Mouse (Mus musculus) cerebellum, adult 11-12 months (tissue): Measurements from ENCODE around the gene Tbl1xr1.

Experiments used
- DNase-seq: peaks from one replicate; pipeline ENCODE4 v3.0.0; 2022

Tbl1xr1 gene

DNA sequence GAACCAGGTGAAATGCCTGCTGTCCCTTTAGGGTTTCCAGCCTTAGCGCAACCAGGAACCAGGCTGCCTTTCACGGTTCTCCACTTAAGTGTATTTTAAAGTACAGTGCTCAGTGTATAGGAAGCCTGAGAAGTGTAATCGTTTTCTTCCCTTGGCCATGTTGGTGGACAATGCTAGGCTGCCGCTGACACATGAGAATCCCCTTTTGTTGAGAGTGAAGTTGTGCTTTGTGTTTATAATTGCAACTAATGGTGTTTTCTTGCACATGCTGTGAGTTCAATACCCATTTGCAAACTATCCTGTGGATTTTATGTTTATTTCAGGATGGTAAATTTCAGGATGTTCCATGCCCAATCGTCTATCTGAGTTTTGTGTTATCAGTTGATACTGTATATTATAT lies 146.6 kb downstream of the Tbl1xr1 start:
- DNase-seq, result no peak

DNA sequence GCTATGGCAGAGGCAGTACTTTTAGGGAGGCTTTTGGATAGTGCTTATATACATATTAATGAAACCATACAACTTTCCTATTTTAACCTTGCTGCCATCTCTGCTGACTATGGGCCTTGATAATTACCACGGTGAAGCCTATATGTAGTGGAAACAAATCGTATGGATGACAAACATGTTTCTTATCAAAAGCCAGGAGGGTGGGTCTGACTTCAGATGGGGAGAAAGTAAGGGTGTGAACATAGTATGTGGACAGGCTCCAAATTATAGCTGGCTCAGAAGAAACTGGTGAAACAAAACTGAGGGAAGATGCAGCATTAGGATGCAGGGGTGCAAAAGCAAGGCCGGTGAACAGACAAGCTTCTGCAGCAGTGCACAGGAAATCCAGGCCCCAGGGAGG lies 151.6 kb downstream of the Tbl1xr1 start:
- no peak for DNase-seq

DNA sequence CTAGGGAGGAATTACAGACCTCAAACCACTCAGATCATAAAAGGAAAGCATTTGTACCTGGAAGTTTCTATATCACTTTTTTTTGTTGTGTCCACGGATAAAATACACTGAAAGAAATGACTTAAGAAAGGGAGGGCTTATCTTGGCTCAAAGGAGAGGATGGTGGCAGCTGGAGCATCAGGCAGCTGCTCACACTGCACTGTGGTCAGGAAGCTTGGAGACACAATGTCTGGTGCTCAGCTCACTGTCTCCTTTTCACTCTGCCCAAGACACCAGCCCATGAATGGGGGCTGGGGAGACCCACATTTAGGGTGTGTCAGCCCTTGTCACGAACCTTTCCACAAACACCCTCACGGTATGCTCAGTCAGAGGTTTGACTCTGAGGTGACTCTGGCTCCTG lies 154.2 kb downstream of the Tbl1xr1 start:
- no peak for DNase-seq

DNA sequence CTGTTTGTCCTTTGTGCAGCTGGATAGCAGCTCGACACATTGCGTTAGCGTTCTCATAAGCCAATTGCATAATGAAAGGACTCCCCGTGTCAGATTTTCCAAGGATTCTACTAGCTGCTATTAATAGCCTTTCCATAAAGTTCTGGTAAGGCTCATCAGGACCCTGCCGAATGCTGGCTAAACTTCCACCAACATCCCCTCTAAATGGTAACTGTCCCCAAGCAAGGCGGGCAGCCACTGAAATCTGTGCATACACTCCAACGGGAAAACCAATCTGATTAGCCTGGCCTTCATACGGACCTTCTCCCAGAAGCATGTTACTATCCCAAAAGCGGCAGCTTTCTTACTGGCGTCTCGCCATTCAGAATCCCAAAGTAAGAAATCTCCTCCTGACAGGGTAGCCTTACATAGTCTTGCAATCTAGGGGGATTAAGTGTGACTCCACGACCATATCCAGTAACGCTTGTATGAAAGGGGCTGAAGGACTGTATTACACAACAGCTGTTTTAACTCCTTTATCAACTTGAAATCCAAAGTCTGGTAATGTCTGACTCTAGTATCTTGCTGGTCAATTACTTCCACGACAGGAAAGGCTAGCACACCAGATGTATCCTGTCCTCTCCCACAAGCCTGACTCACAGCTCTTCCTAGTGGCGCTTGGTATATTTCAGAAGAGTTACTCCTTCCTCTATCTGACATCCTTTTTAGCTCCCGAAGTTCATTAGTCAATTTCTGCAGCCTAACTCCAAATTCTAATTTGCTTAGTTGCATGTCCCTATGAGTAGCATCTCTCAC lies 161.9 kb downstream of the Tbl1xr1 start:
- DNase-seq, result no peak
